Mouse (Mus musculus): ENCODE results near the gene Nudt17.
"Not testable (repeated sequence)": the region's sequence is repeated elsewhere in the genome, so short reads cannot be mapped to it uniquely, and the experiment has no call there.

The Nudt17 gene

GRCm38 (mm10) chr3:96707903-96708683 lies at the start of gene Nudt17:
TSS of gene Nudt17 (minus strand) at chr3:96708562.
- no peak for DNase-seq (ENCODE audit: low spot score)

GRCm38 (mm10) chr3:96757691-96758090 lies 49.3 kb upstream of the Nudt17 start:
- no peak for DNase-seq (ENCODE audit: low spot score)

- DNase-seq (ENCODE audit: low spot score), result no peak
Observed at GRCm38 (mm10) chr3:96755935-96756334, 47.6 kb upstream of the Nudt17 start.

- DNase-seq (ENCODE audit: low spot score), result no peak
Observed at GRCm38 (mm10) chr3:96746829-96747228, 38.5 kb upstream of the Nudt17 start.

GRCm38 (mm10) chr3:96744348-96744747 lies 36.0 kb upstream of the Nudt17 start:
- DNase-seq (ENCODE audit: low spot score), result no peak

GRCm38 (mm10) chr3:96740279-96740678 lies 31.9 kb upstream of the Nudt17 start:
- DNase-seq (ENCODE audit: low spot score), result not testable (repeated sequence)

- DNase-seq (ENCODE audit: low spot score), result no peak
Observed at GRCm38 (mm10) chr3:96737995-96738394, 29.6 kb upstream of the Nudt17 start.

GRCm38 (mm10) chr3:96737013-96737740 lies 28.8 kb upstream of the Nudt17 start:
- no peak for DNase-seq (ENCODE audit: low spot score)

GRCm38 (mm10) chr3:96735200-96735599 lies 26.8 kb upstream of the Nudt17 start:
- DNase-seq (ENCODE audit: low spot score), result no peak

- no peak for DNase-seq (ENCODE audit: low spot score)
Observed at GRCm38 (mm10) chr3:96733984-96734383, 25.6 kb upstream of the Nudt17 start.

- DNase-seq (ENCODE audit: low spot score), result no peak
Observed at GRCm38 (mm10) chr3:96730785-96731184, 22.4 kb upstream of the Nudt17 start.

GRCm38 (mm10) chr3:96729403-96729784 lies 21.0 kb upstream of the Nudt17 start:
- DNase-seq (ENCODE audit: low spot score), result no peak

GRCm38 (mm10) chr3:96728634-96729402 lies 20.5 kb upstream of the Nudt17 start:
- no peak for DNase-seq (ENCODE audit: low spot score)

- DNase-seq (ENCODE audit: low spot score), result no peak
Observed at GRCm38 (mm10) chr3:96727828-96728633, 19.7 kb upstream of the Nudt17 start.

GRCm38 (mm10) chr3:96727343-96727827 lies 19.0 kb upstream of the Nudt17 start, which contains the start of the genes Polr3c and Rnf115:
TSS of gene Polr3c (minus strand) at chr3:96727628.
TSS of gene Rnf115 (plus strand) at chr3:96727664.
- DNase-seq (ENCODE audit: low spot score), result peak; percentile 87

- no peak for DNase-seq (ENCODE audit: low spot score)
Observed at GRCm38 (mm10) chr3:96719173-96719572, 10.8 kb upstream of the Nudt17 start.

GRCm38 (mm10) chr3:96715854-96716253 lies 7.5 kb upstream of the Nudt17 start:
- no peak for DNase-seq (ENCODE audit: low spot score)

- DNase-seq (ENCODE audit: low spot score), result no peak
Observed at GRCm38 (mm10) chr3:96714286-96714685, 5.9 kb upstream of the Nudt17 start.

- no peak for DNase-seq (ENCODE audit: low spot score)
Observed at GRCm38 (mm10) chr3:96708684-96709064, 312 bp upstream of the Nudt17 start.

GRCm38 (mm10) chr3:96706984-96707383 lies 1.4 kb downstream of the Nudt17 start:
- no peak for DNase-seq (ENCODE audit: low spot score)

GRCm38 (mm10) chr3:96706217-96706616 lies 2.1 kb downstream of the Nudt17 start:
- no peak for DNase-seq (ENCODE audit: low spot score)
